Mouse (Mus musculus): ENCODE measurements around the gene Caprin2. TPM values are rescaled to one million over a fixed set of nuclear protein-coding genes. Genes with fewer than 3 reads are reported as not detected.
"Not testable (repeated sequence)": the region's sequence is repeated elsewhere in the genome, so short reads cannot be mapped to it uniquely, and the experiment has no call there.

Caprin2 gene
- polyA plus RNA-seq, 2 experiments = 3.1 to 8.0 TPM

DNA sequence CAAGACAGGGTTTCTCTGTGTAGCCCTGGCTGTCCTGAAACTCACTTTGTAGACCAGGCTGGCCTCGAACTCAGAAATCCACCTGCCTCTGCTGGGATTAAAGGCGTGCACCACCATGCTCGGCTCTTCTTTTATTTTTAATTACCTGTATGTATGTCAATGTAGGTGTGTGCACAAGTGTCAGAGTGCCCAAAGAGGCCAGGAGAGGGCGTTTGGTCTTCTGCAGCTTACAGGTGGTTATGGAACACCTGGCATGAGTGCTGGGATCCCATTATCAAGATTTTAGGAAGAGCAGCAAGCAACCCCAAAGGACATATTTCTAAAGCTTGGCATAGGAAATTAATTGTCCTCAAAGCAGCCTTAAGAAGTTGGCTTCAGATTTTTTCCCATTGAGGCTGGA is 46.4 kb upstream of the Caprin2 start:
- 67% methylated on average over 4 of the region's 4 CpGs for WGBS (ENCODE audit: insufficient replicate concordance)
- no peaks in the 10 kb centered on the region for H3K27me3 ChIP-seq (ENCODE audit: control insufficient read depth, insufficient read depth, low read length)
- H3K4me1 ChIP-seq (replicated peaks; ENCODE audit: control insufficient read depth in 2 of 2, insufficient read depth in 2 of 2, low read length in 1 of 2) = peaks cover 5 to 20% of the 10 kb centered on the region in 2 experiments; a peak in 3 of 4 replicates
- no peak overlapping the region for H3K27ac ChIP-seq
- H3K4me2 ChIP-seq (ENCODE audit: low read depth) = no peak overlapping the region
- H3K9ac ChIP-seq (replicated peaks) = no peak overlapping the region
- H3K4me3 ChIP-seq (ENCODE audit: insufficient read depth in 1 of 2, low read depth in 2 of 2, low read length in 2 of 2) = no peak overlapping the region
- H3K9me3 ChIP-seq (ENCODE audit: control insufficient read depth, low read length) = no peaks in the 10 kb centered on the region
- no peak for TF ChIP-seq CTCF (IDR thresholded peaks at IDR 0.05; ENCODE audit: low read depth)
- DNase-seq (ENCODE audit: low read depth in 3 of 3, low spot score in 3 of 3) (no peak), ATAC-seq (ENCODE audit: insufficient read depth) (no peak)
- peaks cover 2% of the 10 kb centered on the region for H3K36me3 ChIP-seq (replicated peaks; ENCODE audit: control insufficient read depth, insufficient read depth, low read depth)

- no peak overlapping the region for H3K4me2 ChIP-seq (ENCODE audit: low read depth)
- no peak overlapping the region for H3K27ac ChIP-seq
- DNase-seq (ENCODE audit: low read depth in 3 of 3, low spot score in 3 of 3) = no peak
- H3K9me3 ChIP-seq (ENCODE audit: control insufficient read depth, low read length) = no peaks in the 10 kb centered on the region
- 60% methylated on average over 5 of the region's 5 CpGs for WGBS (ENCODE audit: insufficient replicate concordance)
- peaks cover 2 to 17% of the 10 kb centered on the region in 2 experiments; a peak in 3 of 4 replicates for H3K4me1 ChIP-seq (replicated peaks; ENCODE audit: control insufficient read depth in 2 of 2, insufficient read depth in 2 of 2, low read length in 1 of 2)
- H3K9ac ChIP-seq (replicated peaks) = no peak overlapping the region
- no peaks in the 10 kb centered on the region for H3K27me3 ChIP-seq (ENCODE audit: control insufficient read depth, insufficient read depth, low read length)
- ATAC-seq (ENCODE audit: insufficient read depth) = no peak
- no peak overlapping the region for H3K4me3 ChIP-seq (ENCODE audit: insufficient read depth in 1 of 2, low read depth in 2 of 2, low read length in 2 of 2)
- peaks cover 2% of the 10 kb centered on the region for H3K36me3 ChIP-seq (replicated peaks; ENCODE audit: control insufficient read depth, insufficient read depth, low read depth)
- TF ChIP-seq EP300 (IDR thresholded peaks at IDR 0.05; ENCODE audit: low read depth) (no peak), CTCF (IDR thresholded peaks at IDR 0.05; ENCODE audit: low read depth) (no peak)
These were observed 45.8 kb upstream of the Caprin2 start for GRCm38 (mm10) chr6:148941880-148942279.

- H3K9me3 ChIP-seq (ENCODE audit: control insufficient read depth, low read length); H3K4me2 ChIP-seq (ENCODE audit: low read depth); DNase-seq (ENCODE audit: low read depth in 3 of 3, low spot score in 3 of 3); H3K36me3 ChIP-seq (replicated peaks; ENCODE audit: control insufficient read depth, insufficient read depth, low read depth); H3K9ac ChIP-seq (replicated peaks); ATAC-seq (ENCODE audit: insufficient read depth); H3K27me3 ChIP-seq (ENCODE audit: control insufficient read depth, insufficient read depth, low read length); H3K4me3 ChIP-seq (ENCODE audit: insufficient read depth in 1 of 2, low read depth in 2 of 2, low read length in 2 of 2); H3K27ac ChIP-seq: not testable (repeated sequence)
- WGBS (ENCODE audit: insufficient replicate concordance) = 62% methylated on average over 2 of the region's 3 CpGs
- peak; percentile 15; the same call in 1 of the 2 replicates for TF ChIP-seq CTCF (IDR thresholded peaks at IDR 0.05; ENCODE audit: low read depth)
- peaks cover 2 to 17% of the 10 kb centered on the region in 2 experiments; a peak in 3 of 4 replicates for H3K4me1 ChIP-seq (replicated peaks; ENCODE audit: control insufficient read depth in 2 of 2, insufficient read depth in 2 of 2, low read length in 1 of 2)
These were observed 44.3 kb upstream of the Caprin2 start for GRCm38 (mm10) chr6:148940383-148940782.

DNA sequence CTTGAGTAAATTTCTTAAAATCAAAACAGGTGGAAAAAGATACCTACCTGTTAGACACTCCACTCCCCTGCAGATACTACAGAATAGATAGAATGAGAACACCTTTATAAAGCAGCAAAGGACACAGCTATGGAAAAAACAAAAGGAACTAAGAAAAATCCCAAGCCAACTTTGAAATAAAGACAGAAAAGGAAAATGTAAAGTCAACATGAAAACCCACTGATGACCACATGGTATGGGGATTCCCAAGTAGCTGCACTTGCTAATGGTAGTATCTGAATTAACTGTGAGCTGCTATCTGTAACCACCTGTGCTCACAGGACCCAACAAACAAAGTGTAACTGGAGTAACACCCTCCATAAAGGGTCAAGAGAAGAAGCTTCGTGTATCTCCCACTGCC is 41.7 kb upstream of the Caprin2 start:
- Histone ChIP-seq H3K9ac (replicated peaks) (no peak overlapping the region), H3K4me1 (replicated peaks; ENCODE audit: control insufficient read depth in 2 of 2, insufficient read depth in 2 of 2, low read length in 1 of 2) (peaks cover 0 to 11% of the 10 kb centered on the region in 2 experiments; a peak in 3 of 4 replicates), H3K4me2 (ENCODE audit: low read depth) (no peak overlapping the region), H3K27ac (no peak overlapping the region), H3K36me3 (replicated peaks; ENCODE audit: control insufficient read depth, insufficient read depth, low read depth) (peaks cover 6% of the 10 kb centered on the region), H3K4me3 (ENCODE audit: insufficient read depth in 1 of 2, low read depth in 2 of 2, low read length in 2 of 2) (no peak overlapping the region), H3K27me3 (ENCODE audit: control insufficient read depth, insufficient read depth, low read length) (no peaks in the 10 kb centered on the region), H3K9me3 (ENCODE audit: control insufficient read depth, low read length) (no peaks in the 10 kb centered on the region)
- TF ChIP-seq EP300 (IDR thresholded peaks at IDR 0.05; ENCODE audit: low read depth) = no peak
- no peak for TF ChIP-seq CTCF (IDR thresholded peaks at IDR 0.05; ENCODE audit: low read depth)
- WGBS (ENCODE audit: insufficient replicate concordance) = 13% methylated on average over 1 of the region's 1 CpGs
- no peak for DNase-seq (ENCODE audit: low read depth in 3 of 3, low spot score in 3 of 3)
- no peak for ATAC-seq (ENCODE audit: insufficient read depth)

DNA sequence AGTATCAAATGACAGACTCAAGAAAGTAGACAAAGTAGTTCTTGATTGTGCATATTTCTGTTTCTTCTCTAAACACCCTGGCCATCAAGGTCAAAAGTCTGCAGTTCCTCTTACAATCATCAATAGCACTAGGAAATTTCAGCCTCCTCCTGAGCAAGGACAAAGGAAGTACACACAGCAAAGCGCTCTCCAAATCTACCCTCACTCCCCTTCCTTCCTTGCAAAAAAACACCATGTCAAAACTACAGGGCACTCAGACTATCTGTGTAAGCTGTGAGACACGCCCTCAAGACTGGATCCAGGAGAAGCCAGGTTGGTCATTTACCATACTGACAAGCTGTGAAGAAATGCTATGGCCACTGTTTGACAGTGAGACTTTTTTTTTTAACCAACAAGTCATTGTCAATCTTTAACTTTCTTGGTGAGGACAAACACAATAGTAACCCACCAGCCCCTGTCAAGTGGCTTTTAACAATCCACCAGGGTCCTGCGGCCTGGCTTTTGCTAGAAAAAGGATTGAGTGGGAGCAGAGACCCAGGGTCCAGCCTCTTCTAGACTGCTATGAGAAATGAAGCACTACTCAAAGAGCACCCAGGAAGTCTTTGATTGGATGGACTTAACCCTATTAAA is 39.0 kb upstream of the Caprin2 start:
- peaks cover 0 to 8% of the 10 kb centered on the region in 2 experiments; a peak in 2 of 4 replicates for H3K4me1 ChIP-seq (replicated peaks; ENCODE audit: control insufficient read depth in 2 of 2, insufficient read depth in 2 of 2, low read length in 1 of 2)
- H3K4me3 ChIP-seq (ENCODE audit: insufficient read depth in 1 of 2, low read depth in 2 of 2, low read length in 2 of 2) = no peak overlapping the region
- TF ChIP-seq CTCF (IDR thresholded peaks at IDR 0.05; ENCODE audit: low read depth) = no peak
- H3K36me3 ChIP-seq (replicated peaks; ENCODE audit: control insufficient read depth, insufficient read depth, low read depth) = peaks cover 9% of the 10 kb centered on the region
- H3K27me3 ChIP-seq (ENCODE audit: control insufficient read depth, insufficient read depth, low read length) = no peaks in the 10 kb centered on the region
- H3K27ac ChIP-seq = no peak overlapping the region
- no peaks in the 10 kb centered on the region for H3K9me3 ChIP-seq (ENCODE audit: control insufficient read depth, low read length)
- WGBS (ENCODE audit: insufficient replicate concordance) = 47% methylated on average over 3 of the region's 3 CpGs
- no peak overlapping the region for H3K4me2 ChIP-seq (ENCODE audit: low read depth)
- no peak for ATAC-seq (ENCODE audit: insufficient read depth)
- DNase-seq (ENCODE audit: low read depth in 3 of 3, low spot score in 3 of 3) = no peak
- H3K9ac ChIP-seq (replicated peaks) = no peak overlapping the region
